Mouse (Mus musculus): ENCODE measurements around the gene Try10.
"Not testable (repeated sequence)": the region's sequence is repeated elsewhere in the genome, so short reads cannot be mapped to it uniquely, and the experiment has no call there.

Try10 gene

GRCm38 (mm10) chr6:41353932-41354331 is at the start of gene Try10:
Try10 (plus strand) TSS chr6:41354105.
- no peak for DNase-seq

- not testable (repeated sequence) for DNase-seq
Measured at GRCm38 (mm10) chr6:41316741-41317140, 37.2 kb upstream of the Try10 start, which contains the start of gene Try5. Try5 (minus strand) TSS chr6:41316841.

- not testable (repeated sequence) for DNase-seq
Measured at GRCm38 (mm10) chr6:41373772-41374171, 19.9 kb downstream of the Try10 start.

GRCm38 (mm10) chr6:41377578-41377977 is 23.7 kb downstream of the Try10 start, which contains the start of gene Prss3:
Prss3 (minus strand) TSS chr6:41377678.
- DNase-seq, result not testable (repeated sequence)

GRCm38 (mm10) chr6:41386781-41387180 is 32.9 kb downstream of the Try10 start:
- no peak for DNase-seq

GRCm38 (mm10) chr6:41391640-41392039 is 37.7 kb downstream of the Try10 start:
- not testable (repeated sequence) for DNase-seq

GRCm38 (mm10) chr6:41392056-41392455 is 38.2 kb downstream of the Try10 start, which contains the start of gene Gm5771:
Gm5771 (plus strand) TSS chr6:41392356.
- not testable (repeated sequence) for DNase-seq
